Mouse (Mus musculus) liver, embryonic 12.5 days (tissue): ENCODE measurements around the gene Ppp1r37. TPM values are rescaled to one million over a fixed set of nuclear protein-coding genes. Genes with fewer than 3 reads are reported as not detected.

Experiments
- ATAC-seq: fragments of 200-750 bp; cut with Nextera tagmentation; 2 replicates; pipeline ENCODE4 v1.8.0; 2017; ENCODE audit warnings: moderate number of reproducible peaks, mild to moderate bottlenecking, moderate library complexity
- H3K27ac ChIP-seq: fragments of 300-500 bp; sonication (generic); 2 replicates; pipeline ENCODE4 v1.5.1; 2016; ENCODE audit warnings: mild to moderate bottlenecking
- H3K27me3 ChIP-seq: fragments of 300-500 bp; sonication (generic); replicated peaks from 2 replicates; pipeline ENCODE4 v1.6.1; 2016; ENCODE audit warnings: mild to moderate bottlenecking, moderate library complexity
- H3K36me3 ChIP-seq: fragments of 300-500 bp; sonication (generic); 2 replicates; pipeline ENCODE4 v1.6.1; 2016; ENCODE audit warnings: mild to moderate bottlenecking, moderate library complexity
- H3K4me1 ChIP-seq: fragments of 300-500 bp; sonication (generic); 2 replicates; pipeline ENCODE4 v1.6.1; 2016
- H3K4me2 ChIP-seq: fragments of 300-500 bp; sonication (generic); 2 replicates; pipeline ENCODE4 v1.6.1; 2016; ENCODE audit warnings: mild to moderate bottlenecking, moderate library complexity
- H3K4me3 ChIP-seq: fragments of 300-500 bp; sonication (generic); 2 replicates; pipeline ENCODE4 v1.5.1; 2016; ENCODE audit warnings: mild to moderate bottlenecking, moderate library complexity
- H3K9ac ChIP-seq: fragments of 300-500 bp; sonication (generic); 2 replicates; pipeline ENCODE4 v1.6.1; 2016; ENCODE audit warnings: mild to moderate bottlenecking, moderate library complexity
- H3K9me3 ChIP-seq: fragments of 300-500 bp; sonication (generic); replicated peaks from 2 replicates; pipeline ENCODE4 v1.6.1; 2016; ENCODE audit warnings: mild to moderate bottlenecking, moderate library complexity
- WGBS: fragments of 180-500 bp; shearing (Covaris S2); methylation state at CpG from one replicate; pipeline ENCODE4 v1.1.7; 2016; ENCODE audit not compliant: insufficient replicate concordance; 5-methylcytosine and 5-hydroxymethylcytosine counted together
- polyA plus RNA-seq: library from polyadenylated mRNA; unstranded; fragments of >200 nt; fragmentation: Nextera tagmentation; extraction: Ambion mirVana; gene quantifications from 2 replicates; pipeline ENCODE4 v1.2.1, GENCODE M21; 2016

Gene Ppp1r37
- polyA plus RNA-seq, 1 experiment from 2014 or later = 20.2 TPM

DNA sequence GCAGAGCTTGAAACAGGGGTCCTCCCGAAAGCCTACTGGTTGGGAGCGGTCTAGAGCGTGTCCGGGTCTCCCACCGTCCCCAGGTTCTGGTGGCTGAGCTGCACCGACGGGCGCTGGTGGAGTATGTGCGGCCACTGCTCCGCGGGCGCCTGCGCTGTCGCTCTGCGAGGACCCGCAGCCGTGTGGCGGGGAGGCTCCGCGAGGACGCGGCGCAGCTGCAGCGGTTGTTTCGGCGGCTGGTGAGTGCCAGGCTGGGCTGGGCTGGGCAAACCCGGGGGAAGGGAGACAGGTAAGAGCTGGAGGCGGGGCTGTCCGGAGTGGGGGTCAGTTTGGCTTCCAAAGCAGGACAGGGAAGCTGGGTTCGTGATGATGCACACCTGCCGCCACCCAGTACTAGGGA, 73.4 kb downstream of the Ppp1r37 start:
- H3K36me3 ChIP-seq = no peaks in the 10 kb centered on the region
- peak overlapping the region; percentile 13; the same call in 1 of the 2 replicates for H3K4me2 ChIP-seq
- H3K27me3 ChIP-seq = peaks cover 39% of the 10 kb centered on the region
- no peak for ATAC-seq
- no peak overlapping the region for H3K27ac ChIP-seq
- no peaks in the 10 kb centered on the region for H3K9me3 ChIP-seq
- no peak overlapping the region for H3K4me3 ChIP-seq
- H3K9ac ChIP-seq = no peak overlapping the region
- 61% methylated on average over 31 of the region's 31 CpGs for WGBS
- peaks cover 12% of the 10 kb centered on the region; the same call in 1 of the 2 replicates for H3K4me1 ChIP-seq

DNA sequence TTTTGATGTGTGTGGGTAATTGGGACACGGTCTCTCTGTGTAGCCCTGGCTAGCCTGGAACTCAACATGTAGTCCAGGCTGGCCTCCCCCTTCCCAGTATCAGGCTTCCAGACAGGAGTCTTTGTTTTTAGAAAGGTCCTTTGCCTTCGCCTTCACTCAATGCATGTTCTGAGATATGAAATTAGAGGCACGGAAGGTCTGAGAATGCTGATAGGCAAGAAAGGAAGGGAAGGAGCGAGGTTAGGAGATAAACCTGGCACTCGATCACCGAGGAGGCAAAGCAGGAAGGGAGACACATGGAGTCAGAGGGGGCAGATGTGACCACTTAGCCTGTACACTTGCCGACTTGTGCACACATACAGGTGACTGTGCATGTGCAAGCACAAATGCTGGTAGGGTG, 76.3 kb downstream of the Ppp1r37 start:
- Histone ChIP-seq H3K27me3 (peaks cover 32% of the 10 kb centered on the region), H3K4me1 (0 out of 2 replicates have a peak, but pooled peaks cover 6% of the 10 kb centered on the region)
- WGBS = 38% methylated on average over 7 of the region's 7 CpGs

DNA sequence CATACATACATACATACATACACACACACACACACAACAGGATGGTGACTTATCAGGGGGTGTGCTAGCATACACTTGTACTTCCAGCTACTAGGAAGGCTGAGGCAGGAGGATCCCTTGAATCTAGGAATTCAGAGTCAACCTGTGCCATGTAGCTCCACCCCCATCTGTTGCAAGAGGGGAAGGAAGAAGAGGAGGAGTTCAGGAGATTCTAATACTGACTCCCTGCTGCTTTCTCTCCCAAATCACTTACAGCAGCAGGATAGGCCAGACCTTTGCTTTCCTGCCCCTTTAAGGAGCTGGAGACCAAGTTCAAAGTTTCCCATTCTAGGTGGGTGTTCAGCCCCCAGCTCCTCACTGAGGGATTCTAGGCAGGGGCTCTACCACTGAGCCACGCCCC, 77.4 kb downstream of the Ppp1r37 start:
- no peak overlapping the region for H3K9ac ChIP-seq
- 0 out of 2 replicates have a peak, but pooled peaks cover 6% of the 10 kb centered on the region for H3K4me1 ChIP-seq
- H3K27me3 ChIP-seq = peaks cover 23% of the 10 kb centered on the region
- no peak for ATAC-seq
- no peak overlapping the region for H3K4me2 ChIP-seq
- no peaks in the 10 kb centered on the region for H3K9me3 ChIP-seq
- WGBS = 100% methylated on average over 1 of the region's 1 CpGs
- H3K4me3 ChIP-seq = no peak overlapping the region
- H3K36me3 ChIP-seq = no peaks in the 10 kb centered on the region
- no peak overlapping the region for H3K27ac ChIP-seq

More for the DNA sequence above, 76.3 kb downstream of the Ppp1r37 start:
- H3K9me3 ChIP-seq = no peaks in the 10 kb centered on the region
- no peak overlapping the region for H3K4me2 ChIP-seq
- H3K36me3 ChIP-seq = no peaks in the 10 kb centered on the region
- H3K9ac ChIP-seq = no peak overlapping the region
- ATAC-seq = no peak
- no peak overlapping the region for H3K27ac ChIP-seq
- no peak overlapping the region for H3K4me3 ChIP-seq

DNA sequence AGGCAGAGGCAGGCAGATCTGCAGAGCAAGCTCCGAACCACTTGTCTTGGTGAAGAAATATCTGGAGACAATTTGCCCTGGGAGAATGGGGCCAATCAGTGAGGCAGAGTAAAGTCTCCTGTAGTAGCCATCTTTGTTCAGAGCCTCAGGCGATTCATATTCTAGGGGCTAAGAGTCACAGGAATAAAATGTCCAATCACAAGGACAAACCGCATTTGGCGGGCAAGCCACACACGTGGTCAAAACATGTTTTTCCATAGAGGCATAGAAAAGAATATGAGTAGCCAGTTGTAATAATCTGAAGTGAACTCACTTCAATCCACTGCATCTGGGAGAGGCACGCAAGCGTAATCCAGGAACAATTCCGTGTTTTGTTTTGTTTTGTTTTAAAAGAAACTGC, 79.6 kb downstream of the Ppp1r37 start:
- Histone ChIP-seq H3K27ac (no peak overlapping the region), H3K27me3 (peaks cover 7% of the 10 kb centered on the region; the same call in 1 of the 2 replicates), H3K4me3 (no peak overlapping the region), H3K9ac (no peak overlapping the region), H3K9me3 (no peaks in the 10 kb centered on the region), H3K36me3 (no peaks in the 10 kb centered on the region), H3K4me2 (no peak overlapping the region), H3K4me1 (peaks cover 13% of the 10 kb centered on the region; the same call in 1 of the 2 replicates)
- 78% methylated on average over 8 of the region's 8 CpGs for WGBS
- no peak for ATAC-seq

Other genes starting within 250 kb of the Ppp1r37 start
- gene Ercc1, start 218.3 kb downstream of the Ppp1r37 start, polyA plus RNA-seq = 25.8 and 31.5 TPM in 2 replicates
- 19.5 and 19.9 TPM in 2 replicates for gene Cd3eap, start 203.6 kb downstream of the Ppp1r37 start, polyA plus RNA-seq
- gene Ppp1r13l, start 203.3 kb downstream of the Ppp1r37 start, polyA plus RNA-seq = 1.7 and 1.9 TPM in 2 replicates
- gene Ercc2, start 181.1 kb downstream of the Ppp1r37 start, polyA plus RNA-seq = 9.9 and 10.9 TPM in 2 replicates
- 0.58 and 1.2 TPM in 2 replicates for gene Klc3, start 159.0 kb downstream of the Ppp1r37 start, polyA plus RNA-seq
- gene Ckm, start 158.3 kb downstream of the Ppp1r37 start, polyA plus RNA-seq = 0.15 and 0.20 TPM in 2 replicates
- 3.8 and 4.2 TPM in 2 replicates for gene Mark4, start 104.3 kb downstream of the Ppp1r37 start, polyA plus RNA-seq
- 3.6 and 3.9 TPM in 2 replicates for gene Exoc3l2, start 99.7 kb downstream of the Ppp1r37 start, polyA plus RNA-seq
- 2.1 TPM in 2 replicates for gene Bloc1s3, start 54.7 kb downstream of the Ppp1r37 start, polyA plus RNA-seq
- gene Trappc6a, start 54.7 kb downstream of the Ppp1r37 start, polyA plus RNA-seq = 68.4 and 68.6 TPM in 2 replicates
- gene Nkpd1, start 45.2 kb downstream of the Ppp1r37 start, polyA plus RNA-seq = not detected in 2 replicates
- 1.5 TPM in 2 replicates for gene Zfp296, start 14.2 kb upstream of the Ppp1r37 start, polyA plus RNA-seq
- gene Gemin7, start 14.5 kb upstream of the Ppp1r37 start, polyA plus RNA-seq = 101 TPM in 2 replicates
- 23.9 and 24.2 TPM in 2 replicates for gene Clasrp, start 41.4 kb upstream of the Ppp1r37 start, polyA plus RNA-seq
- 1.9 and 2.6 TPM in 2 replicates for gene Relb, start 66.4 kb upstream of the Ppp1r37 start, polyA plus RNA-seq
- 75.1 and 75.2 TPM in 2 replicates for gene Clptm1, start 102.0 kb upstream of the Ppp1r37 start, polyA plus RNA-seq
- 389 and 406 TPM in 2 replicates for gene Apoc2, start 114.9 kb upstream of the Ppp1r37 start, polyA plus RNA-seq
- 2.7 and 4.9 TPM in 2 replicates for gene Gm44805, start 118.3 kb upstream of the Ppp1r37 start, polyA plus RNA-seq
- 15.4 and 18.1 TPM in 2 replicates for gene Apoc4, start 118.4 kb upstream of the Ppp1r37 start, polyA plus RNA-seq
- gene Apoc1, start 129.6 kb upstream of the Ppp1r37 start, polyA plus RNA-seq = 190 and 197 TPM in 2 replicates
- gene Apoe, start 136.1 kb upstream of the Ppp1r37 start, polyA plus RNA-seq = 1,254 and 1,289 TPM in 2 replicates
- gene Tomm40, start 152.4 kb upstream of the Ppp1r37 start, polyA plus RNA-seq = 188 and 207 TPM in 2 replicates
- 31.9 and 34.4 TPM in 2 replicates for gene Nectin2, start 187.4 kb upstream of the Ppp1r37 start, polyA plus RNA-seq
- 11.1 and 11.3 TPM in 2 replicates for gene Bcam, start 207.9 kb upstream of the Ppp1r37 start, polyA plus RNA-seq
- 0.95 and 1.0 TPM in 2 replicates for gene Cblc, start 233.7 kb upstream of the Ppp1r37 start, polyA plus RNA-seq